Mouse (Mus musculus): ENCODE results near the gene Larp7. TPM values are rescaled to one million over a fixed set of nuclear protein-coding genes. Genes with fewer than 3 reads are reported as not detected.

Gene Larp7
- polyA plus RNA-seq, 1 experiment from 2014 or later: 45.9 TPM

GRCm38 (mm10) chr3:127547882-127548281 lies 5.3 kb downstream of the Larp7 start:
- peaks cover 7% of the 10 kb centered on the region for H3K36me3 ChIP-seq (ENCODE audit: control insufficient read depth, insufficient read depth, low read length)

DNA sequence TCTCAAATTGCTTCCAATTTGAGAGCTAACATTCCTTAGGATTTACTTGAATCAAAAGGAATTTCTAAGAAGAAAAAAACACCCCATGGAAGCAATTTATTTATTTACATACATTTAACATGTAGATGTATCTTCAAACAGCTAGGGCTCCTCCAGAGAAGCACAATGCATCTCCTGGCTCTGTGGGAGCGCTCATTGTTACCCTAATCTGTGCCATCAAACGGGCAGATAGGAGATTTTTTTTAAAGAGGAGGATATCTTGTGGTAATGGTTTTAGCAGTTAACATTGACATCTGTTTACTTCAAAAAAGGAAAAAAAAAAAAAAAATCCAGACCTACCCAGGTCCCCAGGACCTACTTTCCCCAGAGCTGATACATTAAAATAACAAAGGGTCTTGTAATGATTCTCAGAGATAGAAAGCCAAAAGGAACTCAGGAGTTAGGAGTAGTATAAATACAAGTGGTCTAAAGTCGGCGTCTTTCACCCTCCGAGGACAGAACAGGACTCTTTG lies 8.5 kb downstream of the Larp7 start:
- ATAC-seq (ENCODE audit: insufficient read depth, low FRiP score): no peak
- 33% methylated on average over 5 of the region's 5 CpGs for WGBS
- peaks cover 7% of the 10 kb centered on the region for H3K36me3 ChIP-seq (ENCODE audit: control insufficient read depth, insufficient read depth, low read length)

More at GRCm38 (mm10) chr3:127547882-127548281, 5.3 kb downstream of the Larp7 start:
- no peak overlapping the region for H3K4me2 ChIP-seq (ENCODE audit: low read depth, low read length)
- no peak overlapping the region for H3K27ac ChIP-seq (ENCODE audit: low read length)
- no peak overlapping the region for H3K4me3 ChIP-seq (replicated peaks; ENCODE audit: low read length)
- WGBS: 43% methylated on average over 5 of the region's 5 CpGs
- H3K27me3 ChIP-seq (ENCODE audit: control insufficient read depth, insufficient read depth, low read length): no peaks in the 10 kb centered on the region
- no peaks in the 10 kb centered on the region for H3K9me3 ChIP-seq (replicated peaks; ENCODE audit: control insufficient read depth, low read length)
- ATAC-seq (ENCODE audit: insufficient read depth, low FRiP score): no peak
- no peaks in the 10 kb centered on the region for H3K4me1 ChIP-seq (ENCODE audit: control insufficient read depth, insufficient read depth, low read length)
- H3K9ac ChIP-seq (ENCODE audit: low read length): no peak overlapping the region

DNA sequence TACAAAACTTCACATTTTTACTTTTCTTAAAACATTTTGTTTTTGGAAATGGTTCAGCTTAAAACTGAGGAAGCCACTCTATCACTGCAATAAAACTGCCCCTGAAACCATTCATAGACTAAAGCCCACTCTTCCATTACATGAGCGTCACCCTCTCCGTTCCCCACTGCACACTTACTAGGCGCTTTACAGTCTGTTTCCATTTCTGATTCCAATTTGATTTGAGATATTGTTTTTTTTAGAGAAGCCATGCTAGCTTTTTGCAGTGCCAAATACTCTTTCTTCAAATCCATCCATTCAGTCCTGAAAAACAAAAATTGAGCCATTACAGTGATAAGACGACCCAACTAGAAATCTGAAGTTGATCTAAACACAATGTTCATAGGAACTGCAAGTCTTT lies 9.2 kb downstream of the Larp7 start:
- WGBS: 79% methylated on average over 4 of the region's 4 CpGs
- Histone ChIP-seq H3K4me3 (replicated peaks; ENCODE audit: low read length) (no peak overlapping the region), H3K27ac (ENCODE audit: low read length) (no peak overlapping the region), H3K4me1 (ENCODE audit: control insufficient read depth, insufficient read depth, low read length) (no peaks in the 10 kb centered on the region), H3K36me3 (ENCODE audit: control insufficient read depth, insufficient read depth, low read length) (peaks cover 7% of the 10 kb centered on the region), H3K9ac (ENCODE audit: low read length) (no peak overlapping the region), H3K27me3 (ENCODE audit: control insufficient read depth, insufficient read depth, low read length) (no peaks in the 10 kb centered on the region), H3K4me2 (ENCODE audit: low read depth, low read length) (no peak overlapping the region), H3K9me3 (replicated peaks; ENCODE audit: control insufficient read depth, low read length) (no peaks in the 10 kb centered on the region)
- no peak for ATAC-seq (ENCODE audit: insufficient read depth, low FRiP score)

More for the DNA sequence above, 8.5 kb downstream of the Larp7 start:
- Histone ChIP-seq H3K4me1 (ENCODE audit: control insufficient read depth, insufficient read depth, low read length) (no peaks in the 10 kb centered on the region), H3K27me3 (ENCODE audit: control insufficient read depth, insufficient read depth, low read length) (no peaks in the 10 kb centered on the region), H3K9ac (ENCODE audit: low read length) (no peak overlapping the region), H3K4me3 (replicated peaks; ENCODE audit: low read length) (no peak overlapping the region), H3K4me2 (ENCODE audit: low read depth, low read length) (no peak overlapping the region), H3K27ac (ENCODE audit: low read length) (no peak overlapping the region), H3K9me3 (replicated peaks; ENCODE audit: control insufficient read depth, low read length) (no peaks in the 10 kb centered on the region)

DNA sequence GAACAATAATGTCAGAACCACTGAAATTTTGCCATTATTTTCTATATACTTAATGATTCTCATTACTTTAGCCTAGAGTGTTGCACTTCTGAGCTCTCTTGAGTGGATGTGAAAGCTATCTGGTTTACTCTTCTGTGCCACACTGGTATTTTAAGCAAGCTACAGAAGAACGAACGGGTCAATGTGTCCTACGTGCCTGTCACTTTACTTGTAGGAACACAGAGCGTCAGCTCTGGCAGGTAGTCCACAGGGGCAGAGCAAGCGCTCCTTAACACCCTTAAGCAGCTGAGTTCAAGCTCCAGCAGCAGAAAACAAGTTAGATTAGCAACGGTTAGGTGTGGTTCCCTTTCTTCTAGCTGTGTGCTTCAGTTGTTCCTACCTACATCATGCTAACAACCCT lies 14.0 kb downstream of the Larp7 start:
- H3K36me3 ChIP-seq (ENCODE audit: control insufficient read depth, insufficient read depth, low read length): no peaks in the 10 kb centered on the region
- no peak overlapping the region for H3K4me2 ChIP-seq (ENCODE audit: low read depth, low read length)
- 69% methylated on average over 6 of the region's 6 CpGs for WGBS
- no peaks in the 10 kb centered on the region for H3K4me1 ChIP-seq (ENCODE audit: control insufficient read depth, insufficient read depth, low read length)
- H3K27me3 ChIP-seq (ENCODE audit: control insufficient read depth, insufficient read depth, low read length): no peaks in the 10 kb centered on the region
- no peak for ATAC-seq (ENCODE audit: insufficient read depth, low FRiP score)
- H3K9me3 ChIP-seq (replicated peaks; ENCODE audit: control insufficient read depth, low read length): no peaks in the 10 kb centered on the region
- no peak overlapping the region for H3K27ac ChIP-seq (ENCODE audit: low read length)
- no peak overlapping the region for H3K4me3 ChIP-seq (replicated peaks; ENCODE audit: low read length)
- no peak overlapping the region for H3K9ac ChIP-seq (ENCODE audit: low read length)

DNA sequence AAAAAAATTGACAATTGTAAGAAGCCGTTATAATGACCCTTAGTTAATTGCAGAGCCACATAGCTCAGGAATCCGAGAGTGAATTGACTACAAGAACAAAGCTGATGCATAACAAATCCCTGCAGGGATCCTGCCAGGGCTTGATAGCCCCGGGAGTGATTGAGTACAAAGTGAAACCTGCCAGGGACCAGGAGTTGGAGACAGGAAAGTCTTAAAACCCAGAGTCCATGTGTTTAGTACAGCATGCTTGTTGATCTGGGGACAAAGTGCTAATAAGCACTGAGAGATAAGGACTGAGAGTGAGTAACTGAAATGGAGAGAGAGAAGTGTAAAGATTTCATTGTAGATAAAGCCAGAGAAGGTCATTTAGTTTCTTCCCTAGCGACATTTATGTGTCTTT lies 22.9 kb downstream of the Larp7 start:
- no peak overlapping the region for H3K4me3 ChIP-seq (replicated peaks; ENCODE audit: low read length)
- H3K36me3 ChIP-seq (ENCODE audit: control insufficient read depth, insufficient read depth, low read length): no peaks in the 10 kb centered on the region
- H3K9ac ChIP-seq (ENCODE audit: low read length): no peak overlapping the region
- no peaks in the 10 kb centered on the region for H3K27me3 ChIP-seq (ENCODE audit: control insufficient read depth, insufficient read depth, low read length)
- no peak overlapping the region for H3K27ac ChIP-seq (ENCODE audit: low read length)
- ATAC-seq (ENCODE audit: insufficient read depth, low FRiP score): no peak
- H3K4me1 ChIP-seq (ENCODE audit: control insufficient read depth, insufficient read depth, low read length): no peaks in the 10 kb centered on the region
- 17% methylated on average over 4 of the region's 4 CpGs for WGBS
- no peak overlapping the region for H3K4me2 ChIP-seq (ENCODE audit: low read depth, low read length)
- no peaks in the 10 kb centered on the region for H3K9me3 ChIP-seq (replicated peaks; ENCODE audit: control insufficient read depth, low read length)

GRCm38 (mm10) chr3:127529824-127530223 lies 23.3 kb downstream of the Larp7 start:
- no peak overlapping the region for H3K4me2 ChIP-seq (ENCODE audit: low read depth, low read length)
- no peaks in the 10 kb centered on the region for H3K4me1 ChIP-seq (ENCODE audit: control insufficient read depth, insufficient read depth, low read length)
- no peak for ATAC-seq (ENCODE audit: insufficient read depth, low FRiP score)
- H3K27ac ChIP-seq (ENCODE audit: low read length): no peak overlapping the region
- H3K4me3 ChIP-seq (replicated peaks; ENCODE audit: low read length): no peak overlapping the region
- WGBS: 79% methylated on average over 4 of the region's 4 CpGs
- no peaks in the 10 kb centered on the region for H3K9me3 ChIP-seq (replicated peaks; ENCODE audit: control insufficient read depth, low read length)
- H3K36me3 ChIP-seq (ENCODE audit: control insufficient read depth, insufficient read depth, low read length): no peaks in the 10 kb centered on the region
- H3K27me3 ChIP-seq (ENCODE audit: control insufficient read depth, insufficient read depth, low read length): no peaks in the 10 kb centered on the region
- no peak overlapping the region for H3K9ac ChIP-seq (ENCODE audit: low read length)

- Histone ChIP-seq H3K27me3 (ENCODE audit: control insufficient read depth, insufficient read depth, low read length) (no peaks in the 10 kb centered on the region), H3K4me1 (ENCODE audit: control insufficient read depth, insufficient read depth, low read length) (no peaks in the 10 kb centered on the region), H3K4me3 (replicated peaks; ENCODE audit: low read length) (no peak overlapping the region), H3K9ac (ENCODE audit: low read length) (no peak overlapping the region), H3K27ac (ENCODE audit: low read length) (no peak overlapping the region), H3K36me3 (ENCODE audit: control insufficient read depth, insufficient read depth, low read length) (no peaks in the 10 kb centered on the region), H3K9me3 (replicated peaks; ENCODE audit: control insufficient read depth, low read length) (no peaks in the 10 kb centered on the region), H3K4me2 (ENCODE audit: low read depth, low read length) (no peak overlapping the region)
- WGBS: 62% methylated on average over 3 of the region's 3 CpGs
- no peak for ATAC-seq (ENCODE audit: insufficient read depth, low FRiP score)
Measured at GRCm38 (mm10) chr3:127529210-127529609, 23.9 kb downstream of the Larp7 start.

DNA sequence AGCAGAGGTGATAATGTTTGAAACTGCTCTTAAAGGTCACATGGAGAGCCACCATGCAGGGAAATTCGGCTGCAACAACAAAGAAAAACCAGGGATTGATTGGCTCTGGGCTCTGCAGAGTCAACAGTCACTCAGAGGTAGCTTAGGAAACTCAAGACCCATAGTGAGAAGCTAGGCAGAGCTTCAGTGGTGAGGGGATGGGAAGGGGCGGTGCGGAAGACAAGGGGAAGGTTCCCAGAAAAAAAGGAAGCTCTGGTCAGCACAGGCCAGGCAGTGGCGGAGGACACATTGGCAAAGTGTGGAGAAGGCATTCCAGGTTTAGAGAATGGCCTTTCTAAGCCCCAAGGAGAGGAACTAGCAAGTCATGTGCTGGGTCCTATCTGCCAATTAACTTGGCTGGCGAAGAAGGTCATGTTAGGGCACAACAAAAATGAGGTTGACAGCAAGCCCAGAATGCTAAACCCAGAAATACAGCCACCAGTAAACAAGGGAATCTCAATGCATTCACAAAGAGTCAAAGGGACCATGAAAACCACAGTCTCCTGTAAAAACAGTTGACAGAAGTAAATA lies 25.6 kb downstream of the Larp7 start:
- H3K36me3 ChIP-seq (ENCODE audit: control insufficient read depth, insufficient read depth, low read length): no peaks in the 10 kb centered on the region
- no peaks in the 10 kb centered on the region for H3K27me3 ChIP-seq (ENCODE audit: control insufficient read depth, insufficient read depth, low read length)
- H3K4me1 ChIP-seq (ENCODE audit: control insufficient read depth, insufficient read depth, low read length): no peaks in the 10 kb centered on the region
- no peak overlapping the region for H3K27ac ChIP-seq (ENCODE audit: low read length)
- H3K9ac ChIP-seq (ENCODE audit: low read length): no peak overlapping the region
- no peaks in the 10 kb centered on the region for H3K9me3 ChIP-seq (replicated peaks; ENCODE audit: control insufficient read depth, low read length)
- H3K4me3 ChIP-seq (replicated peaks; ENCODE audit: low read length): no peak overlapping the region
- 60% methylated on average over 5 of the region's 5 CpGs for WGBS
- no peak overlapping the region for H3K4me2 ChIP-seq (ENCODE audit: low read depth, low read length)
- ATAC-seq (ENCODE audit: insufficient read depth, low FRiP score): no peak

DNA sequence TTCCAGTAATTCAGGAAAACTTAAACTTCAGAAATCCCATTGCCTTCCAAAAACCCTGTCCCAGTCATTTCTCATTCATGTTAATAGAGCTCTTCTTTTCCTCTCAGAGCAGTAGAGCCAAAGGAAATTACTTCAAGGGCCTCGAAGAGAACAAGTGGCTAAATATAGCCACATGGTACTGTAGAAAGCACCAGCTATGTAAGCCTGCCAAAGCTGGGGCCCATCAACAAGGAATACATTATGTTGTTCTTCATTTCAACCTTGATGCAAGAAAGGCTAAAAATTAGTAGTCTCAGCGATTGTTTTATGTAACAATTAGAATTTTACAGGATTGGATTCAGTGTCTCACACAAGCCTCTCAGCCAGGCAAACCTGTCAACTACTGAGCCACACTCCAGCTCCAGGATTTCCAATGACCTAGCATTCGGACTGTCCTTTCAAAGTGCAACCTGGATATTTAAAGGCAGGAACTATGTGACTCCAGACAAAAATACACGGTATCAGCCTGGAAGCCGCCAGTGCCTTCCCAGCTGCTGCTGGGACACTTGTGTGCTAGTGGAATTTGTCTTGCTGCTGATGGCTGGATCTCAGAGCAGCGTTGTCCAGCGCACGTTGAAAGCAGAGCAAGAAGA lies 27.8 kb downstream of the Larp7 start:
- Histone ChIP-seq H3K4me2 (ENCODE audit: low read depth, low read length) (no peak overlapping the region), H3K27ac (ENCODE audit: low read length) (no peak overlapping the region), H3K4me1 (ENCODE audit: control insufficient read depth, insufficient read depth, low read length) (no peaks in the 10 kb centered on the region), H3K27me3 (ENCODE audit: control insufficient read depth, insufficient read depth, low read length) (no peaks in the 10 kb centered on the region), H3K4me3 (replicated peaks; ENCODE audit: low read length) (no peak overlapping the region), H3K9ac (ENCODE audit: low read length) (no peak overlapping the region), H3K36me3 (ENCODE audit: control insufficient read depth, insufficient read depth, low read length) (no peaks in the 10 kb centered on the region), H3K9me3 (replicated peaks; ENCODE audit: control insufficient read depth, low read length) (no peaks in the 10 kb centered on the region)
- 65% methylated on average over 8 of the region's 8 CpGs for WGBS
- no peak for ATAC-seq (ENCODE audit: insufficient read depth, low FRiP score)

Data from stomach, embryonic 16.5 days (tissue).